In the genomic region with DNA sequence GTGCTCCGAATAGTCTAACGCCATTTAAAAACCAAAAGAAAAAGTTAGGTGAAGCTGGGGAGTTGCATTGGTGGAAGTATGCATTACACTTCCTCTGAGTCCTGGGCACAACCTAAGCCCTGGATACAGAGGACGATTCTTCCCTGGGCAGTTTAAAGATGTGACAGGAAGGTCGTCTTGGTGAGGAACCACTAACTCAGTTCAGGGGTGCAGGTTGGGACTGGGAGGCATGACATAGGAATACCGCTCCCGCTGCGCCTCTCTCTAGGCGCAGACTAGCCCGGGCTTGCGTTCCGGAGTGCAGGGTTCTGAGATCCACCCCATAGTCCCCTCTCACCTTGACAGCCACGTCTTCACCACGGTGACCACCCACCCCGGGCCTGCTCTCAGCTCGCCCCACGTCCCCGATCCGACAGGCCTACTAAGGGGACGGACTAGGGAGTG, we compare ENCODE assay signal across 8 mouse cellular contexts. TPM values are rescaled to one million over a fixed set of nuclear protein-coding genes. Genes with fewer than 3 reads are reported as not detected.
A peak's percentile ranks its signal among the peaks of the same experiment; 100 is the strongest.
DNase-seq lines count a peak whose midpoint lies in the region; ATAC-seq and TF ChIP-seq lines count a peak whose summit lies in the region.

No protein-coding gene starts in this region.

- no peak for TF ChIP-seq POLR2A in testis, adult 2 months (IDR thresholded peaks at IDR 0.05; ENCODE audit: control insufficient read depth, low read depth, low read length)
- no peak for TF ChIP-seq POLR2A in cortical plate, adult 2 months (IDR thresholded peaks at IDR 0.05; ENCODE audit: extremely low read depth, insufficient read depth, low read length)

- no peak for TF ChIP-seq CTCF in testis, adult 2 months (IDR thresholded peaks at IDR 0.05; ENCODE audit: control insufficient read depth, insufficient read depth, insufficient replicate concordance, low read depth, low read length)
- TF ChIP-seq CTCF in cortical plate, adult 2 months (IDR thresholded peaks at IDR 0.05; ENCODE audit: extremely low read depth, insufficient read depth, low read length) = no peak

- 4% methylated on average over 19 of the region's 19 CpGs for WGBS in midbrain, embryonic 15.5 days

- DNase-seq in testis, postnatal 10 days (ENCODE audit: low spot score) = no peak
- DNase-seq in induced T-regulatory cell, adult 2 months (ENCODE audit: low read depth) = peak; percentile 70
- DNase-seq in layer of hippocampus, postnatal 10 days (ENCODE audit: low spot score in 2 of 2) = no peak
- no peak for DNase-seq in cerebellum, postnatal 25 days
- no peak for DNase-seq in thymus, postnatal 14 days

- peak overlapping the region; percentile 87 for H3K4me2 ChIP-seq in midbrain, embryonic 15.5 days

- H3K4me1 ChIP-seq in testis, adult 2 months (ENCODE audit: control insufficient read depth, insufficient read depth, low read length) = peaks cover 2% of the 10 kb centered on the region; the same call in 1 of the 2 replicates
- 0 out of 2 replicates have a peak, but pooled peaks cover 1% of the 10 kb centered on the region for H3K4me1 ChIP-seq in cortical plate, adult 2 months (ENCODE audit: control insufficient read depth, insufficient read depth, low read length)
- peaks cover 19% of the 10 kb centered on the region for H3K4me1 ChIP-seq in midbrain, embryonic 15.5 days

- no peak; the same call in 1 of the 2 replicates for ATAC-seq in midbrain, embryonic 15.5 days (replicated peaks)

- H3K9ac ChIP-seq in midbrain, embryonic 15.5 days = peak overlapping the region; percentile 84

- peak overlapping the region; percentile 32; the same call in 1 of the 2 replicates for H3K27ac ChIP-seq in testis, adult 2 months (ENCODE audit: control insufficient read depth, insufficient read depth, low read depth, low read length)
- H3K27ac ChIP-seq in cortical plate, adult 2 months (ENCODE audit: insufficient read depth, low read length) = peak overlapping the region; percentile 35
- peak overlapping the region; percentile 60 for H3K27ac ChIP-seq in midbrain, embryonic 15.5 days

- H3K9me3 ChIP-seq in midbrain, embryonic 15.5 days = no peaks in the 10 kb centered on the region

- H3K27me3 ChIP-seq in testis, adult 2 months (ENCODE audit: control insufficient read depth, insufficient read depth, low read length) = no peaks in the 10 kb centered on the region
- H3K27me3 ChIP-seq in midbrain, embryonic 15.5 days (replicated peaks) = no peaks in the 10 kb centered on the region

- no peaks in the 10 kb centered on the region for H3K36me3 ChIP-seq in testis, adult 2 months (ENCODE audit: control insufficient read depth, insufficient read depth, low read length)
- H3K36me3 ChIP-seq in midbrain, embryonic 15.5 days (replicated peaks) = 0 out of 2 replicates have a peak, but pooled peaks cover 3% of the 10 kb centered on the region

- H3K4me3 ChIP-seq in testis, adult 2 months (ENCODE audit: control insufficient read depth, low read depth, low read length) = peak overlapping the region; percentile 81
- H3K4me3 ChIP-seq in cortical plate, adult 2 months (ENCODE audit: insufficient read depth, low read length) = peak overlapping the region; percentile 57
- peak overlapping the region; percentile 87 for H3K4me3 ChIP-seq in midbrain, embryonic 15.5 days

RNA-seq across cellular contexts. Expression of a gene that starts 0.4 kb away (rescaled TPM):
- polyA plus RNA-seq in testis, adult 2 months (2012; rRNA removed) = 1.6 and 1.8 TPM in 2 replicates
- polyA plus RNA-seq in cortical plate, adult 2 months (2012; rRNA removed) = 43.5 and 46.8 TPM in 2 replicates
- polyA plus RNA-seq in midbrain, embryonic 15.5 days (2015; fragmentation: Nextera tagmentation; extraction: Ambion mirVana) = 31.2 and 33.3 TPM in 2 replicates
- total RNA-seq in layer of hippocampus, postnatal 10 days (2021) = 10 to 100 TPM; 63.1 to 71.6 TPM

RNA-seq across cellular contexts. Expression of a gene that starts 21.2 kb away (rescaled TPM):
- 9.7 and 15.1 TPM in 2 replicates for polyA plus RNA-seq in testis, adult 2 months (2012; rRNA removed)
- polyA plus RNA-seq in cortical plate, adult 2 months (2012; rRNA removed) = 24.0 and 26.4 TPM in 2 replicates
- polyA plus RNA-seq in midbrain, embryonic 15.5 days (2015; fragmentation: Nextera tagmentation; extraction: Ambion mirVana) = 49.6 and 55.4 TPM in 2 replicates
- total RNA-seq in layer of hippocampus, postnatal 10 days (2021) = 10 to 100 TPM; 24.1 to 25.0 TPM

RNA-seq across cellular contexts. Expression of a gene that starts 21.5 kb away (rescaled TPM):
- polyA plus RNA-seq in testis, adult 2 months (2012; rRNA removed) = 5.0 and 6.8 TPM in 2 replicates
- polyA plus RNA-seq in cortical plate, adult 2 months (2012; rRNA removed) = 0.68 and 0.75 TPM in 2 replicates
- 5.4 and 6.0 TPM in 2 replicates for polyA plus RNA-seq in midbrain, embryonic 15.5 days (2015; fragmentation: Nextera tagmentation; extraction: Ambion mirVana)
- 1 to 10 TPM; 3.0 to 3.2 TPM for total RNA-seq in layer of hippocampus, postnatal 10 days (2021)

RNA-seq across cellular contexts. Expression of a gene that starts 59.7 kb away (rescaled TPM):
- 11.1 and 12.7 TPM in 2 replicates for polyA plus RNA-seq in testis, adult 2 months (2012; rRNA removed)
- 175 and 178 TPM in 2 replicates for polyA plus RNA-seq in cortical plate, adult 2 months (2012; rRNA removed)
- polyA plus RNA-seq in midbrain, embryonic 15.5 days (2015; fragmentation: Nextera tagmentation; extraction: Ambion mirVana) = 56.2 and 58.0 TPM in 2 replicates
- 10 to 100 TPM; 82.4 to 89.3 TPM for total RNA-seq in layer of hippocampus, postnatal 10 days (2021)

Comparison
In these comparisons a context has a peak if more than half of its experiments do, and no peak if none do; other contexts are left out.
1. RNA of a gene that starts 0.4 kb away (polyA plus RNA-seq): 43.5 to 46.8 TPM in cortical plate, adult 2 months and 31.2 to 33.3 TPM in midbrain, embryonic 15.5 days; 1.6 to 1.8 TPM in testis, adult 2 months; every median in the first group is over 10 times any median in the second.
2. Peak in every context shown above with its lines, with median percentiles within 50 percentile points of each other: H3K27ac ChIP-seq and H3K4me3 ChIP-seq.